Mouse (Mus musculus) activated CD4-positive, CD25-positive, alpha-beta regulatory T cell, adult 4 months (primary cell): ENCODE results near the gene Chp1. TPM values are rescaled to one million over a fixed set of nuclear protein-coding genes. Genes with fewer than 3 reads are reported as not detected.
"Not testable (repeated sequence)": the region's sequence is repeated elsewhere in the genome, so short reads cannot be mapped to it uniquely, and the experiment has no call there.

Source experiments
- ATAC-seq: one replicate; pipeline ENCODE4 v1.8.0; 2017
- polyA plus RNA-seq, 2 experiments: library from polyadenylated mRNA; unstranded; fragments of 100-300 nt; shearing (Covaris generic); gene quantifications; one replicate each; pipeline ENCODE4 v1.2.1; 2017

The Chp1 gene
- polyA plus RNA-seq, 2 experiments from 2014 or later: 84.5 to 98.6 TPM

- ATAC-seq: no peak
Measured at GRCm38 (mm10) chr2:119566182-119566855, 18.8 kb downstream of the Chp1 start.

- ATAC-seq: no peak
Measured at GRCm38 (mm10) chr2:119572471-119572870, 25.0 kb downstream of the Chp1 start.

GRCm38 (mm10) chr2:119581571-119581970 is 34.1 kb downstream of the Chp1 start:
- ATAC-seq: no peak

GRCm38 (mm10) chr2:119583439-119583838 is 35.9 kb downstream of the Chp1 start:
- ATAC-seq: no peak

- no peak for ATAC-seq
Measured at GRCm38 (mm10) chr2:119584282-119584681, 36.8 kb downstream of the Chp1 start.

GRCm38 (mm10) chr2:119587383-119587782 is 39.9 kb downstream of the Chp1 start:
- peak; percentile 61 for ATAC-seq

- ATAC-seq: no peak
Measured at GRCm38 (mm10) chr2:119591247-119591646, 43.8 kb downstream of the Chp1 start.

GRCm38 (mm10) chr2:119593765-119594112 is 46.2 kb downstream of the Chp1 start:
- ATAC-seq: no peak

- peak; percentile 99 for ATAC-seq
Measured at GRCm38 (mm10) chr2:119594113-119594981, 46.9 kb downstream of the Chp1 start.

- ATAC-seq: no peak
Measured at GRCm38 (mm10) chr2:119595308-119595707, 47.8 kb downstream of the Chp1 start.

GRCm38 (mm10) chr2:119596781-119597330 is 49.4 kb downstream of the Chp1 start:
- no peak for ATAC-seq

- no peak for ATAC-seq
Measured at GRCm38 (mm10) chr2:119601027-119601426, 53.5 kb downstream of the Chp1 start.

GRCm38 (mm10) chr2:119601575-119601974 is 54.1 kb downstream of the Chp1 start:
- ATAC-seq: not testable (repeated sequence)

GRCm38 (mm10) chr2:119602488-119602887 is 55.0 kb downstream of the Chp1 start:
- ATAC-seq: no peak

- no peak for ATAC-seq
Measured at GRCm38 (mm10) chr2:119603909-119604308, 56.4 kb downstream of the Chp1 start.

- no peak for ATAC-seq
Measured at GRCm38 (mm10) chr2:119605361-119605973, 58.0 kb downstream of the Chp1 start.

GRCm38 (mm10) chr2:119607023-119607422 is 59.5 kb downstream of the Chp1 start:
- no peak for ATAC-seq

GRCm38 (mm10) chr2:119617841-119618198 is 70.3 kb downstream of the Chp1 start:
- ATAC-seq: peak; percentile 3

- peak; percentile 99 for ATAC-seq
Measured at GRCm38 (mm10) chr2:119618199-119618982, 70.9 kb downstream of the Chp1 start, which contains the start of the genes Nusap1 and Oip5. Nusap1 (plus strand) TSS chr2:119618298. Oip5 (minus strand) TSS chr2:119618469.

GRCm38 (mm10) chr2:119619002-119619401 is 71.5 kb downstream of the Chp1 start:
- ATAC-seq: not testable (repeated sequence)

- no peak for ATAC-seq
Measured at GRCm38 (mm10) chr2:119621302-119621701, 73.8 kb downstream of the Chp1 start.
